Mouse (Mus musculus): ENCODE measurements around the gene Gm20388.

The Gm20388 gene

DNA sequence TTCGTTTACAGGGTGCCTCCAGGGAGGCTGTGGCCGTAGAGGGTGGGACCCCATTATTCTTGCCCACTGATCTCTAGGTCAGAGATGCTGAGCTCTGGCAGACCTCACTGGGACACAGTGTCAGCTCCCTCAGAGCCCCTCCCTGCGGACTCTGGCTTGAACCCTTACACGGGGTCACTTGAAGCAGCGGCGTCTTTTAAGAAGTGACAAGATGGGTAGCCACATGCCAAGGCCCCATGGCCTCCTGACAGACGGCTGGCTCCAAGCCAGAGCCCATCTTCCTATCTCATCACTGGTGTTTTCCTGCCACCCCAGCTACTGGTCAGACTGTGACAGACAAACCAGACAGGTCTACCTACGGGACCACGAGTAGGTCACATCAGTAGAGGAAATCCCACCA lies 2288.6 kb downstream of the Gm20388 start:
- no peak for DNase-seq (ENCODE audit: low read depth, low spot score)

DNA sequence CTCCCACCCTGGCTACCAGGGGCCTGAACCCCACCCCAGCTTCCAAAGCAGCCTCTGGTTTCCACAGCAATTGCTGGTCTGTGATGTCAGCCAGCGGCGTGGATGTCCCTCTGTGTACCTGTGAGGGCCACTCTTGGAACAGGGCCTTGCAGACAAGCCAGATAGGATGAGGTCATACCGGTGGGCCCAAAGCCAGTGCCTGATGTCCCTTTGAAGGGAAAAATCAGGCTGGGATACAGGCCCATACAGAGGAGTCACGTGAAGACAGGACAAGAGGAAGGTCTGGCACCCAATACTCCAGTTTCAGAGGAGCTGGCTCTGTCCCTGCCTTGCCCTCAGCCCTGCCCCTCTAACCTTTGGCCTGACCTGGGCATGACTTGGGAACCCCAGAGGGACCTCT lies 2289.2 kb downstream of the Gm20388 start:
- DNase-seq (ENCODE audit: low read depth, low spot score), result peak; percentile 93

DNA sequence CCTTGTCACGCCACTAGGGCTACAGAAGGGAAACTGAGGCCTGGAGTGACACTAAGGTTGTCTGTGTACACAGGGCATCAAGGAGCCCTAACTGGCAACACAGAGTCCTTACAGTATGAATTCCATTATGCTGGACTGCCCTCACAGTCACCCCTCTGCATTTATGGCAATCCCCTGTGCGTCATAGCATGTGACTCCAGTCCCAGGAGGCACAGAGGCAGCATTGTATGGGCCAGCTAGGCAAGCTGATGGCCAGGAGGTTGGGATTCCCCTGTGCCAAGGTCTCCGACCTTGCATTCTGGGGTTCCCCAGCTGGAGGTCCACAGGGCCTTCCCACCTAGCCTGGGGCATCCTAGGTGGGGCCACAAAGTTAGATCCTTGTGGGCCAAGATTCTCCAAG lies 2300.9 kb downstream of the Gm20388 start:
- DNase-seq (ENCODE audit: low read depth, low spot score), result no peak

DNA sequence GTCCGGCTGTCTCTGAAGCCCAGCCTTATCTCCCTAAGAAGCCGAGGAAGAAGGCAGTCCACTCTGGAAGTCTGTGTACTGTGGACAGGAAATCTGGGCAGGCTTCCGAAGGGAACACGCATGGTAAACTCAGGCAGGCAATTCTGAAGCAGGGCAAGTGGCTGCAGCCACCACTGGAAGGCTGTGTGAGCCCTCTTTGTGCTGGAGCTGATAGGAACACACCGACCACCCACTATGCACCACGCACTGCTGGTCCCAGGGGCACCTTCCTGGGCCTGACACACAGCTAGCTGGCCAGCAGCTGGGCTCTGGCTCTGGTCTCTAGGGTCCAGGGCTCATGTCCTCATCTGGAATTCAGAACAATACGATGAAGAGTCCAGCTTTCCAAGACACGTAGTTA lies 2305.0 kb downstream of the Gm20388 start:
- no peak for DNase-seq (ENCODE audit: low read depth, low spot score)

DNA sequence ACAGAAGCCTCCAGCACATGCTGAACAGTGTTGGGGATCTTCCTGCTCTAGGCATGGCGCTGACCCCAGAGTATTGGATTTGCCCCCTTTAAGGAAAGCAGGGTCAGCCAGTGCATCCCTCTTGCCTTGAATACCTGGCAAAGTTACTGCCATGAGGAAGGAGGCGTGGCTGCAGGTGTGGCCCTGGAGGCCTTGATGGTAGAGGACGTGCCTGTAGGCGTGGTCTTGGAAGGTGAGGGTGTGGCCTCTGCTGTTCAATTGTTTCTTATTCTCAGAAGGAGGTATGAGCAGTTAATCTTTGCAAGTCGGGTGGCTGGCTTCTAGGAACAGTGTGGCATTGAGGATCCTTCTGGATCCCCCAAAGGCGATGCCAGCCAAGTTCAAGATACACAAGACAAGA lies 2305.8 kb downstream of the Gm20388 start:
- DNase-seq (ENCODE audit: low read depth, low spot score), result no peak

DNA sequence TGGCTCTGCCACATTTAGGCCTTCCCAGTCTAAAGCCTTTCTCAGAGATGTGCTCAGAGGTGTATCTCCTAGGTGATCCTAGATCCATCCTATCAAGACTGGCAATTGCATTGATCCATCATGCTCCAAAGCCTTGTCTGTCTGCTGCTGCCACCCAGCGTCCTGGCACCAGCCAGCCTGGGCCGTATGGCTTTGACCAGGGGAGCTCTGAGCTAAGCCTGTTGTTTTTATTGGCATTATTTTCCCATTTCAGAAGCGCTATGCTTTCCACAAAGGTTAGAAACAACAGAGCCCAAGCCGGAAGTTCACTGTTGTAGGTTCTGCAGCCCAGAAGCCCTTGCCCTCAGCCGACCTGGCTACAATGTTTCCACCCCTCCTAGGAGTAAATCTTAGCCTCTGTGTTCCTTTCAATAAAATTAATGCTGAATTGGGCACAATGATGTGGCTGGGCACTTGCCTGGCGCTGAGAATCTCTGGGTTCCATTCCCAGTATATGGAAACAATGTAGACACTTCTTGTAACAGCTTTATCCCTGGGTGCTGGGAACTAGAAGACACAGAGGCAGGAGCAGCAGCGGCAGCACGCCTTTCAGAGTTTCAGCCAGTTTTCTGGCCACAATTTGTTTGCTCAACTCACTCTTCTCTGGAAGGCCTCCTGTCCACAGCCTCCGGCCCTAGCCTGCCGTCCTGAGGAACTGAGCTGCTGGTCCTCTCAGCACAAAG lies 2307.0 kb downstream of the Gm20388 start:
- DNase-seq (ENCODE audit: low read depth, low spot score), result no peak

DNA sequence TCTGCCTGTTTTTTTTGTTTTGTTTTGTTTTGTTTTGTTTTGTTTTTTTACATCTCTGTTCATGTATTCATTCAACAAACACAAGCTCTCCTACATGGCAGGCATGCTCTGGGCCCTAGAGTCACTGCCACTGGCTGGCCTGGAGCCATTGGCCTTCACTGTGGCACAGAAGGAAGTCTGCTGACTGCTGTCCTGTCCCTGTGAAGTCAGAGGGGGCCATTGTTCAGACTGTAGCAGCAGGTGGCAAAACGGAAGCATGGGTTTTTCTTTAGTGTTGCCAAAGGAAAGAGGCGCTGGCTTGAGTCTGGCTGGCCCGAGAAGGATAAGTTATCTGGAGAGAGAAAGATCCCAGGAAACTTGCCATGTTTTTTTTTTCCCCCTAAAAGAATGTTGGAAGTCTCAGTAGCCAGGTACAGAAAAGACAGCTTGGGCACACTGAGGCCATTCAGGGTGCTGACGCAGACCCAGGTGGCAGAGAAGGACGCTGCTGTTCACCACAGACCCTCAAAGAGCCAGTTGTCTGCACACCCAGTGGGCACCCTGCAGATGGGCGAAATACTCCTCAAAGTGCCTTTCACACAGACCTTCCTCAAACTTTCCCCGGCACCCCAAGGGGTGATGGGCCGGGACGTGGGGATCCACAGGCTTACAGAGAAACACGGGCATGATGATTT lies 2313.5 kb downstream of the Gm20388 start:
- DNase-seq (ENCODE audit: low read depth, low spot score), result peak; percentile 85

DNA sequence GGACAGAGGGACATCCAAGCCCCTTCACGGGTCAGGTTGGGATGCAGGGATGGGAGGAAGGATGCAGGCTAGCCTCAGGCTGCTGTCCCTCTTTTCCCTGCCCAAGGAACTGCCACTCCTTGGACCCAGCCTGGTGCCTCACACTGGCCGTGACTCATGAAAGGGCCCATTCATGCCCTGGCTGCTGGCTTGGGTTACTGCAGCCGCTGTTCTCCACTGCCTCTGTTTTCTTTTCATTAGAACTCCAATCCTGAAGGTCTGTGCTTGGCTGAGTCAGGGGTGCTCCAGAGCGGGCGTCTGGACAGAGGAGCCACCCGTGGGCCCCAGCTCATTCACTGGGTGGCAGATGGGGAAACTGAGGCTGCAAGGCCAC lies 2314.0 kb downstream of the Gm20388 start:
- peak; percentile 67 for DNase-seq (ENCODE audit: low read depth, low spot score)

DNA sequence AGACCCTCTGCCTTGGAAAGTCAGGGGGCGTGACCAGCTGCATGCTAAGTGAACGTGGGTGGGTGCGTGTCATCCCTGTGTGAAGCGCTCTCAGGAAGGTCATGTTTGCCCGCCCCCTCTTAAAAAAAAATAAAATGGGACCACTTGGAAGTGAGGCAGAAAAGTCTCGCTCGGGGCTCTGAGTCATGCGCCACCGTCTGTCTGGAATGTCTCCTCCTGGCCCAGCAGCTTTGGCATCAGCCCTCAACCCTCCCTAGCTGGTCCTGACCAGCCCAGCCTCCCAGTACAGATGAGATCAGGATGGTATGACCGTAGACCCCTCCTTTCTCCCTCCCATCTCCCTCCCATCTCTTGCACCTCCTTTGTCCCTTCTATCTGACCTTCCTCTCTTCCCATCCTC lies 2314.8 kb downstream of the Gm20388 start:
- DNase-seq (ENCODE audit: low read depth, low spot score), result peak; percentile 54

DNA sequence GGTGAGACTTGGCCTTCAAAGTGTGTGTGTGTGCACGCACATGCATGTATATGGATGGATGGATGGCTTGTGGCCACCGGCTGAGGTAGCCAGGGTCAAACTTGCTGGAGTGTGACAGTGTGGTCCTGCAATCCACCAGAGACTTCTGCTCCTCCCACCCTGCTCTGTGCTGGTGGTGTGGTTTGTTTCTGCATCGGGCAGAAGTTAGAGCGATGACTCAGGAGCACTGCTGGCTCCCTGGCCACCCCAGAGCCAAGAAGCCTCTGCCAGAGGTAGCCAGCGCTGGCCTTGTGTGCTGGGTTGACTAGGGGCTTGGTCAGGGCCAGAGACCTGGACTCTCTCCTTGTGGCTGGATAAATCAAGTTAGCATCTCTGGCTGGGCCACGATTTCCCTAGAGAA lies 2316.7 kb downstream of the Gm20388 start:
- DNase-seq (ENCODE audit: low read depth, low spot score), result no peak

DNA sequence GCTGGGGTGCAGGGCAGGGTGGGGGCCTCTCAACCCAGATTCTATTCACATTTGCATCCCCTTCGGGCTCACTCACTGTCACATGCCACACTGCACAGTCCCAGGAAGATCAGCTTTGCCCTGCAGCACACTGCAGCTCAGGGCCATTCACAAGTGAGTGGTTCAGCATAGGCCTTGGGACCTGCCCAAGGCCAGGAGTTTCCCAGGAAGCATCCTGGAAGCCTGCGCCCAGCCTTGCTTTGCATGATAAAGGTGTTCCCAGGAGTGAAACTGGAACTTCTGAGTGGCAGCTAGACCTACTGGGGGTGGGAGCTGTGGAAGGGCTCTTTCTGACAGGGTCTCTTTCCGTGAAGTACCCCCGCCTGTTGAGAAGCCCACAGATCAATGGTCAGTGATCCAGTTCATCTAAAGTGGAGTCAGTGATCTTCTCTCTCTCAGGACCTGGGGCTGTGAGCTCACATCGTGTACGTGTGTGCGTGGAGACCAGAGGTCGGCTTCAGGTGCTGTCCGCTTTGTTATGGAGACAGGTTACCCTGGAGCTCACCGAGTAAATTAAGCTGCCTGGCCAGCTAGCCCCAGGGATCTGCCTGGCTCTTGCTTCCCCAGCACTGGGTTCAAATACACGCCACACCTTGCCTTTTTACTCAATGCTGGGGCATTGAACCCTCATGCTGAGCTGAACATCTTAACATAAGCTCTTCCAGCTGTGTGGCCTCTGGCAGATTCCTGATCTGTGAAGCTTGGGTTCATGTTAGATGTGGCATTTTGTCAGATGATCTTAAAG lies 2318.3 kb downstream of the Gm20388 start:
- no peak for DNase-seq (ENCODE audit: low read depth, low spot score)

DNA sequence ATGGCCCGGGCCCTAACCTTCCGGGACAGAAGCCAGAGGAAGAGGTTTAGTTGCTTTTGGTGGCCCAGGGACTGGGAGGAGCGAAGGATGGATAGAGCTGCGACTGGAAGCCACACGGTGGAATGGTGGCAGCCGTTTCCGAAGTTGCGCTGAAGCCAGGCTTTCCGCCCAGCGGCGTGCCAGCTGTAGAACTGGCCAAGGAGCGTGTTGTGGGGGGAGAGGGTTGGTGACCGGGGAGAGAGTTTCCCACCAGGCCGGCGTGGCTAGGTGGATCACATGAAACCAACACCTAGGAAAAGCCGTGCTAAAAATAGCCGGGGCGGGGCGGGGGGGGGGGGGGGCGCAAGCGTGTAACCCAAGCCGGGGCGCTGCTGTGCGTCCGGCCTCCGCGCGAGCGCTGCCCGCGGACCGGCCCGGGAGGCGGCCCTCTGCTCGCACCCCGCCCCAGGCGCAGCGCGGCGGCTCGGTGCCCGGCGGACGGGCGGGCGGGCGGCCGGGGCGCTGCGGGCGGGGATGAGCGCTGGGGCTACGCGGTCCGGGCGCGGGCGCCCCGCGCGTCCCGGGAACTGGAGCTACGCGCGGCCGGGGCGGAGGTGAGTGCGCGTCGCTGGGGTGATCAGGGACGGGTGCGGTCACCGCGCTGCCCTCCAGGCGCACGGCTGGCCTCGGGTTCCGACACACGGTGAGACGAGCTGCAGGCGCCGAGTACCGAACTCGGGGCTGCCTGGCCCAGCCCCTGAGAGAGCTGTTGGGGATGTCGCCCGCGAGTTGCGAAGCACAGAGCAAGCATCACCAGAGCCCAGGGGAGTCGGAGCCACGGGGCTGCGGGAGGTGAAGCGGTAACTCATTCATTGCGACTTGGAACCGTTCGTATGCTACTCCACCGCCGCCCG lies 2319.4 kb downstream of the Gm20388 start:
- peak; percentile 45 for DNase-seq (ENCODE audit: low read depth, low spot score)

DNA sequence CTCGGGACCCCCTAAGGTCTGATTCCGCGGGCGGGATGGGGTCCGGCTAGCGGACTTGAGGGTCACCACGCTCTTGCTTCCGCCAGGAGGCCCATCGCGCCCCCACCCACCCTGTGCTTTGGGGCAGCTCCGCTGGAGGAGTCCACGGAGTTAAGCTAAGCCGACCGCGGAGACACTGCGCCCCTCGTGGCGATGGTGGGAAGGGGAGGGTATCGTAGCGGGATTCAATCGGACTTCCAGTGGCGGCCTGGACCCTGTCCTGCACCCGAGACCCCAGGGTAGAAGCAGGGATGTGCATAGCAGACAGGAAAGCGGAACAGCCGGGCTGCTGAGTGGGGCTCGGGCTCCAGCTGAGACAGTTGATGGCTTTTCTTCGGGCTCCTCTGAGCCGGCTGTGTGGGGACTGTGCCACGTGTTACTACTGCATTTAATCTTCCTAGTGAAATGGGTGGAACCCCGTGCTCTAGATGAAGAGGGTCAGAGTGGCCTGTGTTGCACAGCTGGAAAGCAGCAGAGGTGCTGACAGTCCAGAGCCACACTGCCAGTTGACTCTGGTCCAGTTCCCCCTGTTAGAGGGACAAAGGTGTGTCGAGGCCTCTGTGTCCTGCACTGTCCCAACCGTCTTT lies 2320.2 kb downstream of the Gm20388 start:
- peak; percentile 78 for DNase-seq (ENCODE audit: low read depth, low spot score)

DNA sequence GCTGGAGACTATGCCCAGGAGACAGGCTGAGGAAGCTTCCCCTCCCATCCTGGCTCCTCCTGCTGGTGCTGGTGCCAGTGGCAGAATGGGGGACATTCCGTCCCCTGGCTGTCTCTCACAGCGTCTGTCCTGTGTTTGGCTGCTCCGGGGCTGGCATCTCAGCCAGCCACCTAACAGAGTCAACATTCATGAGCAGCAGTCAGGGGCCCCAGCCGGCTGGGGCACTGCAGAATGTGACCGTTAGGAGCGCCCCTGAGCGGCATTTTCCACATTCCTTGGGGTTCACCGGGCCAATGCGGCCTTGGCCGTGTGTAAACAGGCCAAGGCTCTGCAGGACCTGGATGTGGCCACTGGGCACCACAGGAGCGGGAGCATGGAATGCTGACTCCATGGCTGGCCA lies 2323.4 kb downstream of the Gm20388 start:
- DNase-seq (ENCODE audit: low read depth, low spot score), result peak; percentile 81

DNA sequence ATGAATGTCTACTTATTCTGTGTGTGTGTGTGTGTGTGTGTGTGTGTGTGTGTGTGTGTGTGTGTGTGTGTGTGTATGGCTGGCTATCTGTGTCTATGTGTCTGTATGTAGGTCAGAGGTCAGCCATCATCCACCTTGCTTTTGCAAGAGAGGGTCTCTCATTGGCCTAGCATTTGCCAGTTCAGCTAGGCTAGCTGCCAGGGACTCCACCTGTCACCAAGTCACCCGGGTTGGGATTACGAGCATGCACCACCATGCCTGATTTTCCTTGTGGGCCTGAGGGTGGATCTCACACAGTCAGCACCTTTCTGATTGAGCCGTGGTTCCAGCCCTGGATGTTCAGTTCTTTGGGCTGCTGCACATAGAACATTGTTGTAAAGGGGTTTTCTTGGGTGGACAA lies 2325.9 kb downstream of the Gm20388 start:
- no peak for DNase-seq (ENCODE audit: low read depth, low spot score)

DNA sequence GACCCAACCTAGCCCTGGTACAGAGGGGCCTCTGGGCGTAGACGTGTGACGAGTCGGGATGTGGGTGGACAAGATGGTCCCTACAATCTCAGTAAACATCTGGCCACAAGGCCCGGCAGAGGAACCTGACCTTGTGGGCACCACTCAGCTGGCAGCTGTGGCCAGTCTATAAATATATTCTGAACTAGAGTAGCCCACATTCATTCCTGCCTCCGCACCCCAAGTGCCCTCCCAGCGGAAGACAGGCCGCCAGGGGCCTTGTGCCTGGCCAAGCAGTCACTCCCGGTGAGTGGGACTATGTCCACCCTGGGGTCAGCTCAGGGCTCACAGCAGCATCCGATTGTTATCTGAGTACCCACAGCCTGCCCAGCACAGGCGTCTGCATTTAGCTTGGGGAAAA lies 2327.6 kb downstream of the Gm20388 start:
- no peak for DNase-seq (ENCODE audit: low read depth, low spot score)

DNA sequence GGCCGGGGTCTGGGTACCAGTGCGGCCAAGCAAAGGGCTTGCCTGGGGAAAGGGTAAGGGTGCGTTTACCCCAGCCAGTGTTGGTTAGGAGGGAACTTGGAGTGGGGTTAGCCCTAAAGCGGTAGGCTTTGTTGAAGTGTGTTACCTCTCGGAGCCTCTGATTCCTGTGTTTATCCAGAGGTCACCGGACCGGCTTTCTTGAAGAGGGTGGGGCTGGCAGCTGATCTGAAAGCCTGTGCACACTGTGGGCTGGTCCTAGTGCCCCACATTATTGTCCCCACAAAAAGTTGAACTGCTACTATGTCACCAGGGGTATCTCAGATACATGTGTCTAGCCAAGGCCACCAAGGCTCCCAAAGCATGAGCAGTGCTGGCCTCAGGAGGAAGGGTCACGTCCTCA lies 2328.1 kb downstream of the Gm20388 start:
- DNase-seq (ENCODE audit: low read depth, low spot score), result no peak

DNA sequence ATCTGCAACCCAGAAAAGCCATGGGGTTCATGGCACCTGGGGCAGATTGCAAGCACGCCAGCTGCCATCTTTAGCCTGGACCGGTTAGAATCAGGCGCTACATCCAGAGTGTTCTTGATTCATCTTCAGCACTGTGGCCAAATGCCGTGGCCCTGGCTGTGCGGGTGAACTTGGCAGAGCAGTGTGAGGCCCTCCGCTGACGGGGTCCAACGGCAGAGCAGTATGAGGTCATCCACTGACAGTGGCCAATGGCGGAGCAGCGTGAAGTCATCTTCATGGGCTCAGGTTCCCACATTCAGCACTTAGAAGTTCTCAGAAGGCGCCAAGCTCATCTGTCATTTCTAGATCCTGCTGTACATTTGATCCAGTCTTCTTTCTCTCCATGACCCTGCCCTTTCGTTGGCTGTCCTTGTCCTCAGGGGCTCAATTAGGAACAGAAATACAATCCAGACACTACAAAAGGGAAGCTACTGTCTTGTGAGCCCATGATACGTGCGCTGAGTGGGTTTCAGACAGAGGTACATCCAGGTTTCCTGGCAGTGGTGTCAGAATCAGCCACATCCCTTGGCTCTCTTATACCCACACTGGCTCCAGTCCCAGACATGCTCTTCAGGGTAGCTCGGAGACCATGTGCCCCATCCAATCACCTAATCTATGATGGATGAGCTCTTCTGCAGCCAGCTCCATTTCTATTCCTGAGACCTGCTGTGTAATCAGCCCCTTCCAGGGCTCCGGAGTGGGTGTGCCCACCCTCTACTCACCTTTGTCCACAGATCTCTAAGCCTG lies 2329.8 kb downstream of the Gm20388 start:
- DNase-seq (ENCODE audit: low read depth, low spot score), result no peak

DNA sequence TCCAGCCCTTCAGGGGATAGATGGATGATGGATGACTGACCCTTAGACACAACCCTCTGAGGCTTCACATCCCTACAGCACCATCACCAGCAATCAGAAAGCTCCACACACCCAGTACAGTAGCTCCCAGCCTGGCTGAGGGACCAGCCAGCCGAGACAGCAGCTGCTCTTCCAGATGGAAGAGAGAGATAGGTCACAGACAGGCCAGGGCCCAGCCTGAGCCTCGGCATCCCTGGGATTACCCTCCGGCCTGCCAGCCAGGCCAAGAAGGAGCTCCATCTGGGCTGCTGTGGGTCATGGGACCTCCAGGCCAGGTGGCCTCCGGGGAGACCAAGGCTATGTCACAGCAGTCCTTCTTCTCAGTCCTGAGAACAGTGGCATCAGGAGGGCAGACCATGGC lies 2332.7 kb downstream of the Gm20388 start:
- no peak for DNase-seq (ENCODE audit: low read depth, low spot score)

DNA sequence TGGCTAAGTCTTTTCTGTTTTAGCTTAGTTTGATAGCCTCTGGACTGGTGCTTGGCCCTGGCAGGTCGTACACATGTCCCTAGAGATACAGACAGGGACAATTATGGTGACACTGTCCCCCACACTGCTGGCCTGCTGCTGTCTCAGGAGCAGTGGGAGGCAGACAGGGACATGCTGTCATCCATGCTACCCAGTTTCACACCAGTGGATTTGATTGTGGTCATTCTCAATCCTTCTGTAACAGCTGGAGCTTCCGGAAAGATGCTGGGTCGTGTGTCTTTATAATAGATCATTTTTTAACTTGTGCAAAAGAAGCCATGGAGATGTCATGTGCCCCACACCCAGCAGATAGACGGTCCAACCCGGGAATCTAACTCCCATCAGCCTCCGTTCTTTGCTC lies 2334.5 kb downstream of the Gm20388 start:
- no peak for DNase-seq (ENCODE audit: low read depth, low spot score)
